Mouse (Mus musculus) megakaryocyte, embryonic 14.5 days (primary cell): ENCODE results near the gene Ccdc58.

Source experiments
- FLI1 ChIP-seq: IDR thresholded peaks from 2 replicates; pipeline ENCODE4 v1.6.1; 2012; ENCODE audit warnings: low read length, inconsistent platforms, mixed read lengths
- GATA1 ChIP-seq: IDR thresholded peaks from 3 replicates; pipeline ENCODE4 v1.6.1; 2012; ENCODE audit warnings: mixed read lengths, low read length, inconsistent platforms, borderline replicate concordance

- no peak for TF ChIP-seq GATA1
- TF ChIP-seq FLI1, result no peak
These were observed 3.3 kb downstream of the Ccdc58 start for GRCm38 (mm10) chr16:36074772-36075171.
